Mouse (Mus musculus) liver, adult 2 months (tissue): Measurements from ENCODE around the gene Sar1b. TPM values are rescaled to one million over a fixed set of nuclear protein-coding genes. Genes with fewer than 3 reads are reported as not detected.

Experiments used
- DNase-seq: peaks from one replicate; pipeline ENCODE4 v3.0.0-alpha.2; 2011; ENCODE audit warnings: low read depth, low spot score; ENCODE audit errors: extremely low read depth
- H3K27ac ChIP-seq: fragments of 200-500 bp; replicated peaks from 2 replicates; pipeline ENCODE4 v1.5.1; 2012; ENCODE audit warnings: low read depth, mild to moderate bottlenecking, control low read depth, inconsistent platforms, low read length; ENCODE audit not compliant: insufficient read depth
- H3K27me3 ChIP-seq: fragments of 200-500 bp; 2 replicates; pipeline ENCODE4 v1.6.1; 2012; ENCODE audit warnings: mild to moderate bottlenecking, moderate library complexity, low read length, inconsistent platforms; ENCODE audit not compliant: control insufficient read depth, insufficient read depth
- H3K36me3 ChIP-seq: fragments of 200-500 bp; 2 replicates; pipeline ENCODE4 v1.6.1; 2012; ENCODE audit warnings: low read length, inconsistent platforms; ENCODE audit not compliant: control insufficient read depth, insufficient read depth
- H3K4me1 ChIP-seq: fragments of 200-500 bp; 2 replicates; pipeline ENCODE4 v1.6.1; 2011; ENCODE audit warnings: low read length; ENCODE audit not compliant: control insufficient read depth, insufficient read depth
- H3K4me3 ChIP-seq: fragments of 200-500 bp; 2 replicates; pipeline ENCODE4 v1.5.1; 2011; ENCODE audit warnings: low read depth, mild to moderate bottlenecking, control low read depth, low read length, moderate library complexity; ENCODE audit not compliant: insufficient read depth
- H3K79me2 ChIP-seq: fragments of 200-500 bp; 2 replicates; pipeline ENCODE4 v1.6.1; 2012; ENCODE audit warnings: inconsistent platforms, mild to moderate bottlenecking, low read length, moderate library complexity; ENCODE audit not compliant: control insufficient read depth, insufficient read depth
- H3K9ac ChIP-seq: fragments of 200-500 bp; 2 replicates; pipeline ENCODE4 v1.6.1; 2012; ENCODE audit warnings: low read depth, mild to moderate bottlenecking, control low read depth, inconsistent platforms, low read length
- CTCF ChIP-seq: fragments of 200-500 bp; IDR thresholded peaks from 2 replicates; pipeline ENCODE4 v1.5.1; 2011; ENCODE audit warnings: low read depth, low read length, control low read depth
- POLR2A ChIP-seq: fragments of 200-500 bp; IDR thresholded peaks from 2 replicates; pipeline ENCODE4 v1.6.1; 2011; ENCODE audit warnings: low read length, control low read depth; ENCODE audit not compliant: insufficient read depth; ENCODE audit errors: extremely low read depth
- WGBS: fragments of 180-500 bp; shearing (Covaris S2); methylation state at CpG from one replicate; pipeline ENCODE4 v1.1.7; 2018; 5-methylcytosine and 5-hydroxymethylcytosine counted together
- polyA plus RNA-seq: library from polyadenylated mRNA; depleted of rRNA; stranded (reverse); fragments of >200 nt; gene quantifications from 2 replicates; pipeline ENCODE4 v1.2.3, GENCODE M21; 2012
- total RNA-seq: library from RNA; depleted of rRNA; stranded (reverse); fragments of >200 nt; gene quantifications from 2 replicates; pipeline ENCODE4 v1.2.3, GENCODE M21; 2014

The Sar1b gene
- total and polyA plus RNA-seq, 2 experiments, result 61.0 to 370 TPM

- H3K27ac ChIP-seq, result peak overlapping the region; percentile 72
- H3K4me3 ChIP-seq, result peak overlapping the region; percentile 86
- peak overlapping the region; percentile 77 for H3K9ac ChIP-seq
- TF ChIP-seq POLR2A (no peak), CTCF (no peak)
- DNase-seq, result no peak
- WGBS, result 17% methylated on average over 4 of the region's 4 CpGs
- H3K79me2 ChIP-seq, result peaks cover 16% of the 10 kb centered on the region
- H3K4me1 ChIP-seq, result peaks cover 31% of the 10 kb centered on the region
- H3K27me3 ChIP-seq, result no peaks in the 10 kb centered on the region
- no peaks in the 10 kb centered on the region for H3K36me3 ChIP-seq
These were observed 1.3 kb downstream of the Sar1b start for GRCm38 (mm10) chr11:51764816-51765215.

GRCm38 (mm10) chr11:51767579-51768220 is 4.2 kb downstream of the Sar1b start:
- Histone ChIP-seq H3K4me3 (peak overlapping the region; percentile 20; the same call in 1 of the 2 replicates), H3K4me1 (peaks cover 41% of the 10 kb centered on the region), H3K27ac (peak overlapping the region; percentile 97), H3K27me3 (no peaks in the 10 kb centered on the region), H3K9ac (peak overlapping the region; percentile 77), H3K36me3 (peaks cover 2% of the 10 kb centered on the region; the same call in 1 of the 2 replicates), H3K79me2 (peaks cover 38% of the 10 kb centered on the region)
- DNase-seq, result peak; percentile 99
- WGBS, result 13% methylated on average over 8 of the region's 8 CpGs
- TF ChIP-seq POLR2A, result no peak
- TF ChIP-seq CTCF, result no peak

- TF ChIP-seq POLR2A (no peak), CTCF (no peak)
- Histone ChIP-seq H3K9ac (peak overlapping the region; percentile 46), H3K79me2 (peaks cover 41% of the 10 kb centered on the region), H3K36me3 (peaks cover 2% of the 10 kb centered on the region; the same call in 1 of the 2 replicates), H3K4me1 (peaks cover 43% of the 10 kb centered on the region), H3K27me3 (no peaks in the 10 kb centered on the region), H3K4me3 (no peak overlapping the region), H3K27ac (peak overlapping the region; percentile 95)
- WGBS, result 21% methylated on average over 5 of the region's 5 CpGs
- peak; percentile 99 for DNase-seq
These were observed 4.8 kb downstream of the Sar1b start for GRCm38 (mm10) chr11:51768296-51768695.

GRCm38 (mm10) chr11:51775507-51775906 is 12.0 kb downstream of the Sar1b start:
- no peaks in the 10 kb centered on the region for H3K27me3 ChIP-seq
- H3K27ac ChIP-seq, result peak overlapping the region; percentile 46
- H3K36me3 ChIP-seq, result peaks cover 21% of the 10 kb centered on the region
- peaks cover 54% of the 10 kb centered on the region for H3K79me2 ChIP-seq
- WGBS, result 86% methylated on average over 3 of the region's 3 CpGs
- peaks cover 54% of the 10 kb centered on the region for H3K4me1 ChIP-seq
- no peak for TF ChIP-seq CTCF
- TF ChIP-seq POLR2A, result no peak
- no peak for DNase-seq
- H3K4me3 ChIP-seq, result no peak overlapping the region
- H3K9ac ChIP-seq, result no peak overlapping the region

- DNase-seq, result peak; percentile 84
- no peak overlapping the region for H3K9ac ChIP-seq
- WGBS, result 22% methylated on average over 5 of the region's 5 CpGs
- peaks cover 46% of the 10 kb centered on the region for H3K4me1 ChIP-seq
- peak overlapping the region; percentile 82 for H3K27ac ChIP-seq
- peaks cover 38% of the 10 kb centered on the region for H3K36me3 ChIP-seq
- H3K4me3 ChIP-seq, result no peak overlapping the region
- TF ChIP-seq POLR2A (no peak), CTCF (no peak)
- H3K79me2 ChIP-seq, result peaks cover 42% of the 10 kb centered on the region
- H3K27me3 ChIP-seq, result no peaks in the 10 kb centered on the region
These were observed 14.0 kb downstream of the Sar1b start for GRCm38 (mm10) chr11:51777478-51777877.

- Histone ChIP-seq H3K27ac (no peak overlapping the region), H3K9ac (no peak overlapping the region), H3K36me3 (peaks cover 63% of the 10 kb centered on the region), H3K79me2 (peaks cover 23% of the 10 kb centered on the region; the same call in 1 of the 2 replicates), H3K4me1 (peaks cover 22% of the 10 kb centered on the region), H3K27me3 (no peaks in the 10 kb centered on the region), H3K4me3 (no peak overlapping the region)
- WGBS, result 84% methylated on average over 9 of the region's 9 CpGs
- DNase-seq, result no peak
- TF ChIP-seq POLR2A (no peak), CTCF (no peak)
These were observed 17.3 kb downstream of the Sar1b start for GRCm38 (mm10) chr11:51780773-51781267.
